In the genomic region with DNA sequence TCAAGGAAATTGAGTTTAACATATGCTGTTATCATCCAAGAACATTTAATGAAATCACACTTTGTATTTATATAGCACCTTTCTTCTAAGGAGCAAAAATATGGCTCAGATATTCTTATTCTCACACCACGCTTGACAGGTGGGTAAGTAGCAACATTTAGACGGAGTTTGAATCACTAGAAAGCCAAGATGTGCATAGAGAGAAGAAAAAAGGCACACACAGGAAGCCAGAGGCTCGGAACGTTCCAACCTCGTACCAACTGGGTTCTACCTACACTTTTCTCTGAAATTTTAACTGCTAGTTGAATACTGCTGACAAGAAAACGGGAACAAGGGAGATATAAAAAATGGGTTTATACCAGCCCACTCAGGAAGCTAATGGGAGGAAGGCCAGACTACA, we compare ENCODE assay signal across 14 mouse cellular contexts.
"Had no signal": no experiment of that assay in that cellular context is flagged by ENCODE, and none has a peak within 500 bp of the region (broad histone marks: within the 10 kb centered on the region; RNA-seq: fewer than 3 reads in every experiment).

No protein-coding gene starts in this region.

- ATAC-seq: intestine, embryonic 15.5 days; midbrain, embryonic 16.5 days had no signal

- DNase-seq: kidney, adult 2 months; kidney, postnatal 14 days; lung, adult 18-20 months; retina, postnatal 1 day; thymus, adult 18-20 months; thymus, postnatal 14 days had no signal

- H3K27me3 ChIP-seq: intestine, embryonic 15.5 days; kidney, embryonic 15.5 days; limb, embryonic 13.5 days; midbrain, embryonic 12.5 days; neural tube, embryonic 13.5 days had no signal

- H3K4me3 ChIP-seq: intestine, embryonic 15.5 days; kidney, embryonic 15.5 days; limb, embryonic 13.5 days; midbrain, embryonic 12.5 days; neural tube, embryonic 13.5 days had no signal

- H3K27ac ChIP-seq: intestine, embryonic 15.5 days; kidney, embryonic 15.5 days; limb, embryonic 13.5 days; liver, embryonic 14.5 days; midbrain, embryonic 12.5 days; neural tube, embryonic 13.5 days; stomach, postnatal 0 days had no signal

- H3K36me3 ChIP-seq: intestine, embryonic 15.5 days; kidney, embryonic 15.5 days; limb, embryonic 13.5 days; midbrain, embryonic 12.5 days; neural tube, embryonic 13.5 days had no signal

- H3K9ac ChIP-seq: intestine, embryonic 15.5 days; kidney, embryonic 15.5 days; limb, embryonic 13.5 days; liver, embryonic 14.5 days; midbrain, embryonic 12.5 days; neural tube, embryonic 13.5 days had no signal

- H3K4me2 ChIP-seq: intestine, embryonic 15.5 days; kidney, embryonic 15.5 days; limb, embryonic 13.5 days; midbrain, embryonic 12.5 days; neural tube, embryonic 13.5 days had no signal

- H3K4me1 ChIP-seq: intestine, embryonic 15.5 days; limb, embryonic 13.5 days; midbrain, embryonic 12.5 days; neural tube, embryonic 13.5 days had no signal

- H3K9me3 ChIP-seq: intestine, embryonic 15.5 days; kidney, embryonic 15.5 days; limb, embryonic 13.5 days; midbrain, embryonic 12.5 days; neural tube, embryonic 13.5 days had no signal
